Mouse (Mus musculus) gastrocnemius, postnatal 14 days (tissue): ENCODE measurements at regions not wholly inside any gene's neighbourhood (a gene's known extent, or its start where the extent isn't known, plus 50 kb on each side); places are given as distances from the start of the nearest gene placed in this dataset.

ENCODE experiments used
- DNase-seq: peaks from one replicate; pipeline ENCODE4 v3.0.0; 2021; ENCODE audit warnings: mixed read lengths
- intact Hi-C: fragments of 180-260 bp; cut with DNase I; formaldehyde crosslinking; loops from one replicate; pipeline ENCODE4 v1.15.1; 2025; ENCODE audit warnings: low total_unique reads

DNA sequence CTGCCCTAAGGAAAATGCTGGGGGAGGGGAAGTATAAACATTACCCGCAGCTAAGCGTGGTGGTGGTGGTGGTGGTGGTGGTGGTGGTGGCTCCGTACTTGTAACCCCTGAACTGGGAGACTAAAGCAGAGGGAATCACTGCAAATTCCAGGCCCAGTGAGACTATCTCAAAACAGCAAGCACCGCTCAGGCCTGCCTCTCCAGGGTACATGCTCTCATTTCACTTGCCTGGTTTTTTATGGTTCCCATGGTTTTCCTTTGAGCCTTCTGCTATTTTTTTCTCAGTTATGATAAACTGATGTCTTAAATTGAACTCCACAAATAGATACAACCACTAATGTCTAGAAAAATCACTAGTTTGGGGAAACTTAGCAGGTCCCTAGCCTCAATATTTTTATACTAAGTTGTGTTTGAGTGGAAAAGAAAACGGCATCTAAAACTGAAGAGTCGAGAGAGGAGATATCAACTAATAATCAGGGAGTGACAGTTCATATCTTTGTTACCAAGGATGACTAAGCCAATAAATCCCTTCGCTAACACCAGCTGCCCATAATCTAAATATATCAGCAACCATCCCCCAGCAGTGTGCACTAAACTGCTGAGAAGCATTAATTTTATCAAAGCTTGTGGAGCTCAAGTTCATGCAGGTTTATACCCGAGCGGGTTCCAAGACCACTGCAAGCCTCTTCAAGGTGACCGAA lies 97.7 kb downstream of the Kctd12 start:
- no peak for DNase-seq

DNA sequence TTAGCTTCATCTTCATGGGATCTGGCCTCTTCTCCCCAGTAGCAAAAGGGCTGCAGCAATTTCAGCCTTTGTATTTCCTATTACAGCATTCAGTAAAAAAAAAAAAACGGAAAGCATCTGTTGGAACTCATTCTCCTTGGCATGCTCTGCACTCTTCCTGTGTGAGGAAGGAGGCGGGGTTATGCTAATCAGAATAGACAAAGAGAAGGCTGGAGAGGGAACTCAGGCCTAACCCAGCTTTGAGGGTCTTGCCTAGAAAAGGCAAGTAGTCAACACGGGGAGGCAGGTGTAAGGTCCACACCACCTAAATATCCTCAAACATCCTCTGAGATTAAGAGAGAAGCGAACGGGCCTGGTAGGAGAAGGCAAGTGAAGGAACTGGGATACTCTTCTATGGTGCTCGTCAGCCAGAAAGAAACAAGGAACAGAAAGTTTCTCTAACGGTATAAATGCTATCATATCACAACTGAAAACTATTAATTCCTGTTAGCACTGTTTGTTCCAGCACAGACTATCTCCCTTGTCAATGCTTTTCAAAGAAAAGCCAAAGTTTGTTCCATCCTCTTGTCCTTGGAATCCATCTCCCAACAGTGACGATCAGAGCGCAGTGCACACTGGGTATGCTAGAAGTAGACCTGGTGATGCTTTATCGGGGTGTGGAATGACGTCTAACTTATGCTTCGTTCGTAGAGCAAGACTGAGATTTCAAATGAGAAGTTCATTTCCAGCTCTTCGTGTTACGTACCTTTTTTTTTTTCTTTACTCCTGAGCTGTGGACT lies 98.9 kb downstream of the Kctd12 start:
- DNase-seq, result no peak
- intact Hi-C loops, result no loop called here

More for the DNA sequence above, 97.7 kb downstream of the Kctd12 start:
- intact Hi-C loops, result no loop called here

DNA sequence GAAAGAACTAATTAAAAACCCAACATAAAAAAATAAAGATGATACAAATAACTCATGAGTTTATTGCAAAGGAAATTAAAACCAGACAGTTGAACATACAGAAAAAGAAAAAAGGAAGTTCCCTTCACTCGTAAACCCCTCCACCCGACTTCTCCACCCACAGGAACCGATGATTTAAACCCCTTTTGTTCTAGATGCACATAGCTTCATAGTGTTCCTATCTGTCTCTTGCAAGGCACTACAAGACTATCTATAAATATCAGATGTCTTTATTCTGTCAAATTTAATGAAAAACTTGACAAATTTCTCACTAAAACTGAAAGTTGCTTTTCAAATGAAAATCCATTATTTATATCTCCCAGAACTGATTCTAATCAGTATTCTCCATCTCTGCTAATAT lies 100.2 kb downstream of the Kctd12 start:
- intact Hi-C loops, result no loop called here
- no peak for DNase-seq

DNA sequence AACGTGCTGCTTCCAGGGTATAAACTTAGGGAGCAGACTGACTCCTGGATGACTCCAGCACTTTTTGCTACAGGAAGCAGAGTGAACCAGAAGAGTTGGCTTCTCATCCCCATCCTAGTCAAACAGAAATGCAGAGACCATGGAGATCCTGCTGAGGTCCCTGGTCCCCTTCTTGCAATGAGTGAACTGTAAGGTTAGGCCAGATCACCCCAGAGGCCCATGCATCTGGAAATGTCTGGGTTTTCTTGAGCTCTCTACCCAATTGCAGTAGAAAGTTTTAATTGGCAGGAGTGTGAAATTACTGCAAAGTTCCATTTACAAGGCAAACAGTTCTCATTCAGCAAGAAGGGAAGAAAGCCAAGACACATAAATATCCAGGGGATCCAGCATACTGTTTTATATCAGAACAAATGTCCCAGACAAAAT lies 101.8 kb downstream of the Kctd12 start:
- intact Hi-C loops, result no loop called here
- DNase-seq, result no peak

DNA sequence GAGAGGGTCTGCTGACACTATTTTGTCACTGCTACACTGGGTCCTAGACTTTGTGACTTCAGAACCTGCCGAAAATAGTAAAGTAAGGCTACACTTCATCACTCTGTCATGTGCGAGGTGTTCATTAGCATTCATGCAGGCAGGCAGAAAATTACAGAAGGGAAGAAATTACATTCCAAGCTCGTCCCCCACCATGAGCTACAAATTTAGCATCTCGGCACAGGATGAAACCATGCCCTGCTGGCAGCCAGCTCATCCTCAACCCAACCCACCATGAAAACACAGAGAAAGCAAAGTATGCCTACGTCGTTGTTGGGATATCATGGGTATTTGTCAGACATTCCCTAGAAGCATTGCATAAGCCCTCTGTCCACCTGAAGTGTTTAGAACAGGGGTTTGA lies 103.9 kb downstream of the Kctd12 start:
- DNase-seq, result no peak
- intact Hi-C loops, result no loop called here

DNA sequence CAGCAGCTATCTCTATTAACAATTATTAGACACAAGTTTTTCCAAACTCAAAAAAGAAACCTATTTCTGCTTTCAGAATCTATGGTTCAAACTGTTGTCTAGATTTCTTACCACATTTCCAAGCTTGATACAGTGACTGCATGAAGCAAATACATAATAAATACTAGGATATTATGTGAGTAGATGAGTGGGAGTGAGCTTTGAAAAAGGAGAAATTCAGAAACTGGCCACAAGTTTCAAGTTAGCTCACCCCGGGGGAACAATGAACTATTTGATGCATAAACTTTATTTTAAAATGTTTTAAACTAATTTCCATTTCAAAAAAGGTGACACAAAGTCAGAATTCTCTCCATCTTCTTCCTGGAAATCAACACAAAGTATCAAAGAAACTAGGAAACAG lies 114.3 kb downstream of the Kctd12 start:
- intact Hi-C loops, result no loop called here
- DNase-seq, result no peak

DNA sequence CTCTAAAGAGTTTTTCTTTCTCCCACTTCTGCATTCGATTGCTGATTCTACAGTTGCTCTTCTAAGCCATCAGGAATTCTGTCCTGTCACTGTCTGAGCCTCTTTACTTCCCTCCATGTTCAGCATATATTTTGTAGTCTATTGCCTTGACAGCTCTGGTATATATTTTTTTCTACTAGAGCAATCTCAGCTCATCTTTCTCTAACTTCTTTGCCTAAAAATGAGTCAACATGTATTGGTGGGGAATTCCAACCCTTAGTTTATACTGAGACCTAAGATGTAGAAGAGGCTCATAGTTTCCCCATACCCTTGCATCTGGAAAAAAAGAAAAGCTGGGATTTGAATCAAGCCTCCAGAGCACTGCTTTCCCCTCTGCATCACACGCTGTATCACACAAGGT lies 114.7 kb downstream of the Kctd12 start:
- intact Hi-C loops, result no loop called here
- DNase-seq, result no peak

DNA sequence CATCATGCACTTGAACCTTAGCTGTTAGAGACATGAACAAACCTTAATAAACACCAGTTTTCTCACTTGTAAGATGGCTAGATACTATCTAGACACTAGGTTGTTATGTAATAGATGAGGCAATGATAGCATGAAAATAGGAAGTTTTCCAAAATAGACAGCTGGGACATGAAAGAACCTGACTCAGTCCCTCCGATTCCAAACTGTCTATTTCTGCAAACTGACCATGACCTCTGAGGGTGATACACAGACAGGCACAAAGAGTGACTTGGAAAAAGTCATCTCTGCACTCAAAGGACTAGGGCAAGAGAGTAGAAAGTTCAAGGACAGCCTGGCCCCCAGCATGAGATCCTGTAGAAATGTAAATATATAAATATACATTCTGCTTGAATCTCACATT lies 115.9 kb downstream of the Kctd12 start:
- no peak for DNase-seq
- intact Hi-C loops, result no loop called here

DNA sequence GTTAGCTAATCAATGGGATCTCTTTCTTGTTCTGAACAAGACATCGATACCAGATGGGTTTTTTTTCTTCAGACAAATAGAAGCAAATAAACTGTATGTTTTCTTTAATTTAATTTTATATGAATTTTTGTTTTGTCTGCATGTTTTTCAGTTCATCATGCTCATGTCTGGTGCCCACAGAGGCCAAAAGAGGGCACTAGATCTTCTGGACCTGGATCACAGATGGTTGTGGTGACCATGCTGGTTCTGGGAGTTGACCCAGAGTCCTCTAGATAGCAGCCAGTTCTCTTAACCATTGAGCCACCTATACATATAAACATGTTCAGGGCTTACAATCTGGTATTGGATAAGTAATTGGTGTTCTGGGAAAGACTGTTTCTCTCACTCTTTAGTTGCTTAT lies 120.7 kb downstream of the Kctd12 start:
- no peak for DNase-seq
- intact Hi-C loops, result no loop called here

DNA sequence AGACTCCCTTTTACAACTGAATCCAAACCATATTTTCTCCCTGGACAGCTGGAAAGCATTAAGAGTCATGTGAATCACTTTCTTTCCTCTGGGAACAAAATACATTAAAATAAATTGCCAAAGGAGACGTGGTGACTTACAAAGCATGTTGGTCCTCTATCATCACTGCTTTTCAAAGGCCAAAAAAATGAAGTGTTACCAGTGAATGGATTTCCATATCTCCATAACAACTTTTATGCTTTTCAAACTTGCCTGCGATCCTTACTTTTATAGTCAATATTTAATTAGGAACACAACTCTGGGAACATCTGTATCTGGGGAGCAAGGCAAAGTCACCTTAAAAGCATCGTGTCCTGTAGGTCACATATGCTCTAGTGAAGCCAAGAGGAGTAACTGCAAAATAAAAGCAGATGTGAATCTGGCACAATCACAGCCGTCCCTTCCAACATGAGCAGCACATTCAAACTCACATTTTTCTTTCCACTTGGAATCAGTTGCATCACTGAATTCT lies 123.0 kb downstream of the Kctd12 start:
- intact Hi-C loops, result no loop called here
- peak; percentile 25 for DNase-seq

DNA sequence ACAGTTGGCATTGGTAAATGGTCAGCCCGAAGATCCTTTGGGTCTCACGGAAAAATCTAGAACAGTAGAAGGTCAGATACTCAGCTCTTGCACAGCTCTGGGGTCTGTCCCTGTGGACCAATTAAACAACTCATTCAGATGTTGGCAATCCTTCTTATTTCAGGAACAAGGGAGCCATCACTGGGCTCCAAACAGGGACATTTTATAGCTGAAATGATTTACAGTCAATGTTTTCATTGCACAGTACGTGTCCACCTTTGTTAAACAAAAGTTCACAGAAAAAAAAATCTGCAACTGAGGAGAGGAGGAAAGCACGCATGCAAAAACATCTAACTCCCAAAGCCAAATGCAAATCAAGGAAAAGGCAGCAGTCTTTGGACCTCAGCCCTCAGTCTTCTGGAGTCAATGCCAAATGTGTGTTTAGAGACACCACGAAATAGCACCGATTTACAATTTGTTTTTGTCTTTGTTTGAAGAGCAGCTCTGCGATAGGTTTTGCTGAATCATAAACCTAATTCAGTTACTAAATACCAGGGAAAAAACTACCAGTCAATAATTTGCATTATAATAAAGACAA lies 127.1 kb downstream of the Kctd12 start:
- peak; percentile 15 for DNase-seq
- intact Hi-C loops, result no loop called here

DNA sequence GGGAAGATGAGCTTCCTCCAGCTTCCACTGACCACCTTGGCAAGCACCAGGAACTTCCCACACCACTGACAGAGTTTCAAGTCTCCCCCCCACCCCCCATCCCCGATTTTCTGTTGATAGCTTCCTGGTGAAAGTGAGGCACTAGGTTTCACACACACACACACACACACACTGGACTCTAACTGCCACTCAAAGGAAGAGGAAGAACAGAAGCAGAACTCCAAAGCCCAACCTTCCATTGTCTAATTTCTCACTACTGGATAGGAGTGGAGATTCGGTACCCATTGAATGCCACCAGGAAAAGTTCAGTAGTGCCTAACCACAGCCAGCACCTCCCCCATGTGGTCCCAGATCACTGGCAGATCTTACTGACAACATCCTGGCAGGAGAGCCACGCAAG lies 138.7 kb downstream of the Kctd12 start:
- DNase-seq, result no peak
- intact Hi-C loops, result no loop called here

DNA sequence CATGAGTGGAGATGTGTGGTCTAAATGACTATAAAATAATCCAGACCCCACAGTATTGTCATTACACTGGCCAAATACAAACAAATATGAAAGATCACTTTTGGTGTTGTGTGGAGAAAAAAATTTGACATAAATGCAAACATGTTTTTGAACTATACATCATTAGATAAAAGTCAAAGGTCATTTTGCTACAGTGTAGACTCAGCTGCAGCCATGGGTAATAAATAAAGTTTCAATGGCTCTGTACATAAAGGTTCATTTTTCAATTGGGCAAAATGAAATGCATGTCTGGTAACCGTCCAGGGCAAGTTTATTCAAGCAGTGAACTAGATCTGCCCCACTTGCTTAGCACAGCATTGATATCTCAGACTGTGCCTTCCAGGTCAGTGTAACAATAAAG lies 144.8 kb downstream of the Kctd12 start:
- intact Hi-C loops, result no loop called here

DNA sequence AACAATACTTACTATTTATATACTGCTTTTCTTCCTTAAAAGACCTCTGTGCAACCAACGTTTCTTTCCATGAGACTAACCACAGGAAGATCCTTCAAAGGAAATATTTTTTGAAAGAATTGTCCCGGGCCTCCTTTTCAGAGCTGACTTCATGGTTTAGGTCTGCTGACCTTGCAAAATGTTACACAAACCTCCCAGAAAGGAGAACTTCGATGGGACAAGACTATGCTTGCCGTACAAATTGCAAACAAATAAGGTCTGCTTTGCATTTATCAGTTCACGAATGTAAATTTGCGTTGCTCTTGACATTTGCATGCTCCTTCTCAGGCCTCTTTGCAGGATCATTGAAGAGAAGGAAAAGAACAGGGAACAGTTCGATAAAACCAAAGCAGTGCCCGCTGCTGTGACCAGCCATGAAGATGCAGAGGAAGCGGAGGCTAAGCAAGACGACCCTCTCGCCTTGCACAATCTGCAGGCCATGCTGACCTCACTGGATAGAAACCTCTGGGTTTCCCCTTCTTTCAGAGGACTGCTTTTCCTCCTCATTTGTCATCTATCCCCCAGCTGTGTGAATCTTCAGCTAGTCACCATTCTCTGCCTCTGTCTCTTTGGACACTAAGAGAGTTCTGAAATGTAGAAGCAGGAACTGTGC lies 147.2 kb downstream of the Kctd12 start:
- no peak for DNase-seq
- intact Hi-C loops, result no loop called here

More for the DNA sequence above, 144.8 kb downstream of the Kctd12 start:
- DNase-seq, result no peak

DNA sequence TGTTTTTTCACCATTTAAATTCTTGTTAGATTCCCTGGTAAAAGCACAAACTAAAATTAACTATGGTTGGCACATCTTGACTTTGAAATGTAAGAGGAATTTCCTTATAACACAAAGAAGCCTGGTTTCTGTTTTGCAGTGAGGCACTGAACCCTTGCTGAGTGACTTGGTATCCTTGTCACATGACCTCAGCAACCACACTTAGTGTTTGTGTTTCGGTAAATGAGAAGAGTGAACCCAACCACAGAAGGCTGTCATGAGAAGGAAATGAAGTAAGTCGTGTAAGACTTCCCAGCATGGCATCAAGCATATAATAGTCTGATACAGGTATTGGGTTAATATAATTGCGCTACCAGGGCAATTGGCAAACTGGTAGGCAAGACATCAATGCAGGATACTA lies 154.0 kb downstream of the Kctd12 start:
- intact Hi-C loops, result no loop called here

DNA sequence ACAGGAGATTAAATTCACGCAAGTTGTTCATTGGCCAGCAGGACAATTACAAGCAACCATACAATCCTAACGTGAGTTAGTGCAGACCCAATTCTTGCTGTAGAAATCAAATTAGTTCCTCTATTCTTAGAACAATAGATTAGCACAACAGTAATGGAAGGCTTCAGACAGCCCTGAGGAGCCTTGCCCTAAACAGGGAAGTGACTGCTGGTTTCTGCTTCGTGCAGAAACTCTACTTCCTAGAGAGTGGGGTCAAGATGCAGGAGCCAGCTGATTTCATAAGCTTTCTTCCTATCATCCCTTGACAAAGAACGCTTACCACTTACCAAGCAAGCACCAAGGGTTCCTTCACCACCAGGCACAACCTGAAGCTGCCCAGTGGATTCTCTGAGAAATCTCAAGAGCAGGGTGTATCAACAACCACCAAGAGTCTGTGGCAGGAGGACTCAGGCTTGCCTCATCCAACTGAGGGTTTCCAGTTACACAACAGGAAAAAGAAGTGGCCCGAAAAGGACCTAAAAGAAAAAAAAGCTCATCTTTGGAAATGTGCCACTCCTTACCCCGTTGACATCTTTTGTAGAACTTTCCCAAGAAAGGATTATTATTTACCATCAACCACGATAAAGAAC lies 154.6 kb downstream of the Kctd12 start:
- intact Hi-C loops, result no loop called here
- DNase-seq, result no peak

More for the DNA sequence above, 154.0 kb downstream of the Kctd12 start:
- no peak for DNase-seq

DNA sequence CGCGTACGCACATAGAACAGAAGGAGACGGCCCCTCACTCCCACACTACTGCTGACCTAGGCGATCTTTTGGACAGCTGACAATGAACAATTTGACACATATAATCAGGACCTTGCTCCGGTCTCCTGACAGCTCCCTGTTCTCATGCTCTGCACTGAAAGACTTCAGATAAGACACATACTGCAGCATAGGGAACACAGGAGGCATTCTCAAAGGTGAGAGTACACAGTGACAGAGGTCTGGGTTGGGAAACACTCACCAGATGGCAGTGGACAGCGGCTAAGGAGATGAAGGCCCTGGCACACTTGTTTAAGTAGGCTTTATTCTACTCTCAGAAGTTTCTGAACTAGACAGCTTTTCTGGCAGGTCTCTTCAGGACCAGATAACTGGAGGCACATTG lies 156.9 kb downstream of the Kctd12 start:
- DNase-seq, result no peak
- intact Hi-C loops, result no loop called here

DNA sequence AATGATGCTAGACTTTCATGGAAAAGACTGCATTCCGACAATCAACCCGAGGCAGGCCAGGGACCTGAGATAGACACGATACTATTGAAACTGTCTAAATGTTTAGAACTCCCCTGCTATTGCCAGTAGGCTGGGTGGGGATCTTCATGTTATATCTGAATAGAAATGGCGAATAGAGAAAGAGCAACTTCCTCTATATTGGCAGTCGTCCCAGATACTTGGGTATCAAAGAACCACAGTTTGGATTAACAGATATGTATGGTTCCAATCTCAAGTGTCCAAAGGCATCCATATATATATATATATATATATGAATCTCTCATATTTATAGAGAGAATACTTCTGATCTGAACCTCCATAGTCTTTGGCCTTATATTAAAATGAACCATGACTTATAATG lies 161.8 kb downstream of the Kctd12 start:
- no peak for DNase-seq
- intact Hi-C loops, result no loop called here

DNA sequence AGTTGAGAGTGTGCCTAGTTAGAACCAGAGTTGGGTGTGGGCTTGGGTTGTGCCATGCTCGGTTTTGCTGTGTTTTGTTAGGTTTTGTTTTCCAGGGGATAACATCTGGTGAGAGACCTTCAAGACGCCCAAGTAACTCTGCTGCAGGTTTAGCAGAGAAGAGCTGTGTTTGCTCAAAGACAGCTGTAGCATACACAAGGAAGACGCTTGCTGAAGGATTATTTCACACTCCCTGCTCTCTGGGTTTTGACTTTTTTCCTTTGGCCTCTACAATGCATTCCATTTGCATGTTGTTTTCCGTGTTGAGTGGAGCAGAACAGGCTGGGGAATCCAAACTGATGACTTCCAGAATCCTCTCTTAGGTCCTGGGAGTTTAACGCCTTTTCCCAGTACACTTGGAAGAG lies 170.8 kb downstream of the Kctd12 start:
- no peak for DNase-seq
- intact Hi-C loops, result no loop called here

DNA sequence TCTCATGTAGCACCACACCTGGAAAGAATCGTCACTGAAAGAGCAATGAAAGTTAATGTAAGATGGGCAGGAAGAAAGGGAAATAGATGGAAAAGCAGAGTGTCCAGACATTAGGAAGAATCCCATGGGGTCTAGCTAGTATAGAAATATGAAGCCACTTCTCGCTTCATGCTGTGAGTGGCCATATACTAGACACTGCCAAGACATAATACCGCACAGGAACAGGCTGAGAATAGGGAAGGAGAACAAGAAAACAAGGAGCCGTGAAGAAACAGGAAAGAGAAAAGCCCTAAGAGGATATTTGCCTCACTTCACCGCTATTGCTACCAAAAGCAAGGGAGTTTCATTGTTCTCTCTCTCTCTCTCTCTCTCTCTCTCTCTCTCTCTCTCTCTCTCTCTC lies 171.4 kb downstream of the Kctd12 start:
- intact Hi-C loops, result no loop called here
- no peak for DNase-seq
